Mouse (Mus musculus) CD8-positive naive resting alpha-beta T cell, adult 57 days (primary cell): Measurements from ENCODE around the gene 2310011J03Rik. TPM values are rescaled to one million over a fixed set of nuclear protein-coding genes. Genes with fewer than 3 reads are reported as not detected.

Source experiments
- total RNA-seq: library from RNA; stranded (reverse); gene quantifications from one replicate; pipeline ENCODE4 v1.2.4, GENCODE M21; 2023

2310011J03Rik gene
- total RNA-seq = 23.6 TPM

DNA sequence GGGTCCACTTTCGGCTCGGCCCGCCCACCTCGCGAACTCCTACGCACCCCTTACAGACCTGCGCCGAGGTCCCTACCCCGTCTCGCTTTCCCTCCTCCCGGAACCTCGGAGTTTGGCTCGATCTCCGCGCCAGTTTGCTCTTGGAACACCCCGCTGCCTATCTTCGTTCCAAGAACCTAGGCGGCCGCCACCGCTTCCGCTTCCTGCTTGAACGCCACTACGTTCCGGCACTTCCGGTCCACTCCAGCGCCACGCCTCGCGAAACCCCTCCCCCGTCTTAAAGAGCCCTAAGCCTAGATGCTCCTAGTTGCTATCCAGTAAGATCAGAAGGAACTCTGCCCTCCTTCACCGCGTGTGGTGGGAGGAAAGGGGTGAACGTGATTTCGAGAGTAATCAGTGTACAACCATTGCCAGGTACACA lies at the start of gene 2310011J03Rik:
Gene 2310011J03Rik (minus strand): TSS at position 198 of the 421 bp plus-strand sequence.

DNA sequence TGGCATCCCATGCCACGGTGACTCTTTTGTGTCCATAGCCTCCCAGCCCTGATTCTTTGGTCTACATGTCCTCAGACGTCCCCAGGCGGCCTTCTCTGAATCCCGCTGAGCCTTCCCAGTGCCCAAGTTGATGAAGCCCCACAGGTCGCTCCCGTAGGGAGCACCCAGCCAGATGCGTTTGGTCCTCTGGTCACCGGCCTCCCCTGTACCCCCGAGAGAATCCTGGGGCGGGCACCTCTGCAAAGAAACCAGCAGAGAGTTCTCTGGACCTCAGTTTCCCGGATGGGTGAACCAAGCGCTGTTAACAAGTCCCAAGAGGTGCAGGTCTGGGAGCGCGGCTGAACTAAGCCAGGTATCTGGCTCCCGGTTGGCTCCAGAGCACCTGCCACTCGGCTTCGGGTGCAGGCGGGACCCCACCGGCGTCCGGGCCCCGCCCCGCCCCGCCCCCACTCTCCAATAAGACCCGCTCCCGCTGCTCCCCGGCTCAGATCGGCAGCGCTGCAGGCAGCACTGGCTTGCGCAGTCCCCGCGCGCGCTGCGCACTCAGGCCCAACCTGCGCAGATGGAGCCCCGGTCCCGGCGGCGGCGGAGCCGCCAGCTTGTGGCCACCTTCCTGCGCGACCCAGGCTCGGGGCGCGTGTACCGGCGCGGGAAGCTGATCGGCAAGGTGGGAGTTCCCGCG lies 35.8 kb upstream of the 2310011J03Rik start, which contains the start of gene Plk5:
Gene Plk5 (plus strand): TSS at position 459 of the 682 bp plus-strand sequence.

DNA sequence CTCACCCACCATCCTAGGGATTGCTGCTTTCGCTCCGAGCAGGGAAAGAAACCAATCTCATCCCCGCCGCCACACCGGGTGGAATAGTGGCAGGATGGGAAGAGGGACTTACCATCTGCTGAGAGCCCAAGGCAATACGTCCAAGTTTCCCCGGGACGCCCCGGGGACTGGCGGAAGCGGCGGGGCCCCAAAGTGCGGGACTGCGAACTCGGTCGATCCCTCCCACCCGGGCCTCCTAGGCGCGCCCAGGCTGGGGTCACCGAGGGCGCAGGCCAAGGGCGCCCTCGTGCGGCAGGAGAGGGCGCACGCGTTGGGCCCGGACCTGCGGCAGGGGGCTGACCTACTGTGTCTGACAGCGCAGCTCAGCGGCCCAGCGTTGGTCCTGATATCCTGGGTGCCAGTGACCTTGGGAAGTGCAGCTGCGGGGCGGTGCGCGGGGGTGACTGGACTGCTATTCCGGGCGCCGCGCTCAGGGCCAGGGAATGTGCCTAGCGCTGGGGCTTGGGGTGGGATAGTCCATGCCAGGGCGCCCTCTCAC lies 28.0 kb upstream of the 2310011J03Rik start, which contains the start of gene Adamtsl5:
Gene Adamtsl5 (minus strand): TSS at position 169 of the 538 bp plus-strand sequence.

DNA sequence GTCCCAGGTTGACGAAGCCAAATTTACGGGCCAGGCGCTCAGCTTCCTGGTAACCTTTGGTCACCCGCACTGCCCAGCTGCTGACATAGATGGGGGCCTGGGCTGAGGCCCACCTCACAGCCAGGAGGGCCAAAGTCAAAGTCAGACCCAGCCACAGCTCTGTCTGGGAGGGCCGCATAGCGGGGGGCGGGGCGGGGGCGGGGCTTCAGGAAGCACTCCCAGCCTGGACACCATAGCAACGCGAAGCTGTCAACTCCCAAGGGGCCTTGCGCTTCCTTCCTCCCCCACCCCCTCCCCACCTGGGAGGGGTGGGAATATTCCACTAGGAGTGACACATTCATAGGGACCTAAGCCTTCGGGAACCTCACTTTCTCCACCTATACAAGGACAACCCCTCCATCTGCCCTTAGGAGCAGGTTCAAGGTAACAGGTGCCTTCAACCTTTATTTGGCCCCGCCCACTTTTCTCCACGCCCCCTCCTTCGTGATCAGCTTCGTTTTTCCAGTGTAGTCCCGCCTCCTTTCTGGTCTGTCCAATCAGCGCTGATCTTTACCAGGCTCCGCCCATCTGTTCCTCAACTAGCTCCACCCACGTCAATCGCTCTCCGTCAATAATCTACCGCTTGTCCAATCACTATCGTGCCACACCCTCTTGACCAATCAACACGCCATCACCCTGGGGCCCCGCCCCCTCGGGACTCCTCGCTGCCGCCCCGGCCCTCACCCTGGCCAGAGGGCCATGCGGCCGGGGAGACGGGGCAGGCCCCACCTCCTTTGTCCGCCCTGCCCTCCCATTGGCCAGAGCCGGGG lies 9.1 kb upstream of the 2310011J03Rik start, which contains the start of the genes Pcsk4 and Reep6:
Gene Pcsk4 (minus strand): TSS at position 226 of the 809 bp plus-strand sequence.
Gene Reep6 (plus strand): TSS at position 681 of the 809 bp plus-strand sequence.

DNA sequence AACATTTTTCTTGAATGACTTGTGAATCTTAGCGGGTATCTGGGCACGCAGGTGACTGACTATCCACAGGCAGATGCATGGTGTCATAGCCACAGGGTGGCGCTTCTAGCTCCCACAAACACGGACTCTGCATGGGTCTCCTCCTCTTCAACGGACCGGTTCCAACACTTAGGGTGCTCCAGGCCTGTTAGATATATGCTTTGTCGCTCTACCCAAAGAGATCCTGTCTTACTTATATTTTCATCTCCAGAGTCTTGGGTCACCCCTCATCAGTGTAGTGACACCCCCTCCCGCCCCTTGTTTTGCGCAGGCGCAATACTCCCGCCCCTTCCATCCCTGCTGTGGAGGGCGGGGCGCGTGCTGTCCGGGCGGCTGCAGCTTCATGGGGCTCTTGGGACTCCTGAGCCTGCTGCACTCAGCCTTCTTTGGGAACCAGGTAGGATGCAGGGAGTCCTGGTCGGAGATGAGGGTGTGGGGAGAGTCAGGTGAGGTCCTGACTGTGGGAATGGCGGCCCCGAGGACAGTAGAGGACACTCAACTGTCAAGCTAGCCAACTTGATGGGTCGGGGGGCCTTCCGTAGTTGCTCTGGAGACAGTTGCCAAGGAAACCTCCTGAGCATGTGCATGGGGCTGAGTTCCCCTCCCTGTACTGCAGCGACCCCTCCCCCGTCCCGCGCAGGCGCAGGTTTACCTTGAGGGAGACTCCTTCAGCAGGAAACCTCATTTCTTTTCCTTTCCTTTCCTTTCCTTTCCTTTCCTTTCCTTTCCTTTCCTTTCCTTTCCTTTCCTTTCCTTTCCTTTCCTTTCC lies 24.5 kb downstream of the 2310011J03Rik start, which contains the start of gene Apc2:
Gene Apc2 (plus strand): TSS at position 360 of the 808 bp plus-strand sequence.

DNA sequence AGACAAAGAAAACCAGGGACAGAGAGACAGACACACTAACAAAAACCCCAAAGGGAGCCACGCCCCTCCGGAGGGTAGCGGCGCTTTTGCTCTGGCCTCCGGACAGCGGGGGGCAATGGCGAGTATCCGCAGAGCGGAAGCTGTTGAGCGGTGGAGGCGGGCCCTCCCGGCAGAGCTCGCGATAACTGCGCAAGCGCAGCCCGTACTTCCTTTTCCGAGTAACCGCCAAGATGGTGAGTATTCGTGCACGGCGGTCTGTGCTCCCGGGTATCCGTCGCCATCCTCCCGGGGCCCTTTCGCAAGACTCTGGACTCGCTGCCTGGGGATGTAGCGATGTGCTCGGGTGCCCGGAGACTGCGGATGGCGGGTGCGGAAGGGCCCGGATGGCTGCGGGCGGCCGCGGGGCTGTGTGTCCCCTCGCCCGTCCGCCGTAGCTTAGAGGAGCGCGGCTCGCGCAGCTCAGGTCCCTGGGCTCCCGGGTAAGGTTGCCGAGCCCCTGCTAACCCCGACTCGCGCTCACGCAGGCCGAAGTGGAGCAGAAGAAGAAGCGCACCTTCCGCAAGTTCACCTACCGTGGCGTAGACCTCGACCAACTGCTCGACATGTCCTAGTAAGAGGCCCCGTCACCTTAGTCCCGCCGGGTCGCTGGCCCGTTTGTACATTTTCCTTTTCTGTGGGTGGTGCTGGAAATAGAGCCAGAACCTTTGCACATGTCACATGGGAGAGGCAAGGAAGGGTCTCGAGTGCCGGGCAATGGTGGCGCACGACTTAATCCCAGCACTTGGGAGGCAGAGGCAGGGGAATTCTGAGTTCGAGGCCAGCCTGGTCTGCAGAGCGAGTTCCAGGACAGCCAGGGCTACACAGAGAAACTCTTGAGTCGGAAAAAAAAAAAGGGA lies 27.8 kb downstream of the 2310011J03Rik start, which contains the start of gene Rps15:
Gene Rps15 (plus strand): TSS at position 203 of the 896 bp plus-strand sequence.

Other genes starting within 250 kb of the 2310011J03Rik start
- 99.0 TPM for gene Sbno2, start 215.0 kb downstream of the 2310011J03Rik start, total RNA-seq
- 128 TPM for gene Stk11, start 204.7 kb downstream of the 2310011J03Rik start, total RNA-seq
- 159 TPM for gene Atp5d, start 181.9 kb downstream of the 2310011J03Rik start, total RNA-seq
- 24.5 TPM for gene Cbarp, start 179.7 kb downstream of the 2310011J03Rik start, total RNA-seq
- 121 TPM for gene Midn, start 172.3 kb downstream of the 2310011J03Rik start, total RNA-seq
- gene Cirbp, start 154.6 kb downstream of the 2310011J03Rik start, total RNA-seq = 211 TPM
- 18.5 TPM for gene 1600002K03Rik, start 147.6 kb downstream of the 2310011J03Rik start, total RNA-seq
- not detected for gene Efna2, start 141.1 kb downstream of the 2310011J03Rik start, total RNA-seq
- gene Mum1, start 94.1 kb downstream of the 2310011J03Rik start, total RNA-seq = 59.2 TPM
- 94.3 TPM for gene Ndufs7, start 71.4 kb downstream of the 2310011J03Rik start, total RNA-seq
- gene Gamt, start 59.5 kb downstream of the 2310011J03Rik start, total RNA-seq = not detected
- gene Dazap1, start 59.1 kb downstream of the 2310011J03Rik start, total RNA-seq = 161 TPM
- gene Rps15, start 28.1 kb downstream of the 2310011J03Rik start, total RNA-seq = 3,989 TPM
- gene Apc2, start 24.6 kb downstream of the 2310011J03Rik start, total RNA-seq = not detected
- 3.0 TPM for gene Pcsk4, start 9.0 kb upstream of the 2310011J03Rik start, total RNA-seq
- gene Reep6, start 9.4 kb upstream of the 2310011J03Rik start, total RNA-seq = 0.24 TPM
- gene Adamtsl5, start 27.9 kb upstream of the 2310011J03Rik start, total RNA-seq = not detected
- gene Plk5, start 35.9 kb upstream of the 2310011J03Rik start, total RNA-seq = not detected
- 6.2 TPM for gene Mex3d, start 67.1 kb upstream of the 2310011J03Rik start, total RNA-seq
- gene Mbd3, start 79.0 kb upstream of the 2310011J03Rik start, total RNA-seq = 122 TPM
- 59.9 TPM for gene Uqcr11, start 86.3 kb upstream of the 2310011J03Rik start, total RNA-seq
- 102 TPM for gene Tcf3, start 113.1 kb upstream of the 2310011J03Rik start, total RNA-seq
- gene Onecut3, start 174.3 kb upstream of the 2310011J03Rik start, total RNA-seq = not detected
- not detected for gene Atp8b3, start 218.6 kb upstream of the 2310011J03Rik start, total RNA-seq
- 128 TPM for gene Rexo1, start 241.0 kb upstream of the 2310011J03Rik start, total RNA-seq